Mouse (Mus musculus) ES-Bruce4 (cell line): ENCODE results near the gene Rsrp1. TPM values are rescaled to one million over a fixed set of nuclear protein-coding genes. Genes with fewer than 3 reads are reported as not detected.
"Not testable (repeated sequence)": the region's sequence is repeated elsewhere in the genome, so short reads cannot be mapped to it uniquely, and the experiment has no call there.

Source experiments
- H3K27ac ChIP-seq: 2 replicates; pipeline ENCODE4 v1.5.1; 2012; ENCODE audit warnings: low read length, inconsistent platforms; ENCODE audit not compliant: insufficient read depth
- H3K27me3 ChIP-seq: 2 replicates; pipeline ENCODE4 v1.6.1; 2012; ENCODE audit warnings: mild to moderate bottlenecking, low read length, inconsistent platforms; ENCODE audit not compliant: control insufficient read depth, poor library complexity, insufficient read depth, severe bottlenecking
- H3K36me3 ChIP-seq: 2 replicates; pipeline ENCODE4 v1.6.1; 2012; ENCODE audit warnings: inconsistent platforms, mild to moderate bottlenecking, low read length, moderate library complexity; ENCODE audit not compliant: control insufficient read depth, poor library complexity, insufficient read depth, severe bottlenecking
- H3K4me1 ChIP-seq: one replicate; pipeline ENCODE4 v1.8.1; 2011; ENCODE audit warnings: low read length; ENCODE audit not compliant: control insufficient read depth, insufficient read depth
- H3K4me3 ChIP-seq: 2 replicates; pipeline ENCODE4 v1.5.1; 2011; ENCODE audit warnings: low read depth, mild to moderate bottlenecking, low read length
- H3K9ac ChIP-seq: 2 replicates; pipeline ENCODE4 v1.6.1; 2012; ENCODE audit warnings: low read depth, mild to moderate bottlenecking, inconsistent platforms; ENCODE audit not compliant: poor library complexity, severe bottlenecking
- H3K9me3 ChIP-seq: replicated peaks from 2 replicates; pipeline ENCODE4 v1.6.1; 2012; ENCODE audit warnings: mild to moderate bottlenecking, low read length, inconsistent platforms; ENCODE audit not compliant: control insufficient read depth, poor library complexity, insufficient read depth, severe bottlenecking
- CTCF ChIP-seq: IDR thresholded peaks from one replicate; pipeline ENCODE4 v1.8.1; 2011; ENCODE audit warnings: low read depth, low read length
- EP300 ChIP-seq: IDR thresholded peaks from 2 replicates; pipeline ENCODE4 v1.6.1; 2011; ENCODE audit warnings: low read depth, low read length; ENCODE audit not compliant: insufficient read depth
- POLR2A ChIP-seq: IDR thresholded peaks from one replicate; pipeline ENCODE4 v1.8.1; 2011; ENCODE audit warnings: low read length; ENCODE audit not compliant: insufficient read depth
- polyA plus RNA-seq: library from polyadenylated mRNA; stranded (reverse); fragments of >200 nt; gene quantifications from 2 replicates; pipeline ENCODE4 v1.2.4, GENCODE M21; 2011; ENCODE audit warnings: low read depth; ENCODE audit not compliant: missing spikeins, insufficient read depth, insufficient read length

Gene Rsrp1
- polyA plus RNA-seq, 1 experiment = 226 TPM

- Histone ChIP-seq H3K4me1 (peaks cover 2% of the 10 kb centered on the region), H3K4me3 (no peak overlapping the region), H3K27ac (no peak overlapping the region), H3K9ac (no peak overlapping the region), H3K27me3 (no peaks in the 10 kb centered on the region), H3K9me3 (no peaks in the 10 kb centered on the region), H3K36me3 (no peaks in the 10 kb centered on the region)
- TF ChIP-seq EP300 (no peak), CTCF (no peak)
Measured at GRCm38 (mm10) chr4:134884364-134884763, 39.0 kb upstream of the Rsrp1 start.

- Histone ChIP-seq H3K27ac (no peak overlapping the region), H3K36me3 (peaks cover 13% of the 10 kb centered on the region; the same call in 1 of the 2 replicates), H3K9me3 (no peaks in the 10 kb centered on the region), H3K9ac (no peak overlapping the region), H3K27me3 (no peaks in the 10 kb centered on the region), H3K4me1 (peaks cover 1% of the 10 kb centered on the region), H3K4me3 (no peak overlapping the region)
- TF ChIP-seq POLR2A (no peak), EP300 (no peak), CTCF (no peak)
Measured at GRCm38 (mm10) chr4:134892096-134892495, 31.3 kb upstream of the Rsrp1 start.

- no peaks in the 10 kb centered on the region for H3K27me3 ChIP-seq
- no peak for TF ChIP-seq CTCF
- TF ChIP-seq POLR2A = no peak
- no peak for TF ChIP-seq EP300
- H3K36me3 ChIP-seq = peaks cover 34% of the 10 kb centered on the region
- H3K9me3 ChIP-seq = no peaks in the 10 kb centered on the region
- no peak overlapping the region for H3K27ac ChIP-seq
- no peaks in the 10 kb centered on the region for H3K4me1 ChIP-seq
- no peak overlapping the region for H3K4me3 ChIP-seq
- H3K9ac ChIP-seq = no peak overlapping the region
Measured at GRCm38 (mm10) chr4:134897256-134897655, 26.1 kb upstream of the Rsrp1 start.

- no peak overlapping the region for H3K9ac ChIP-seq
- peaks cover 57% of the 10 kb centered on the region for H3K36me3 ChIP-seq
- H3K4me1 ChIP-seq = no peaks in the 10 kb centered on the region
- no peaks in the 10 kb centered on the region for H3K27me3 ChIP-seq
- H3K27ac ChIP-seq = no peak overlapping the region
- H3K9me3 ChIP-seq = no peaks in the 10 kb centered on the region
- no peak for TF ChIP-seq CTCF
- TF ChIP-seq POLR2A = no peak
- no peak for TF ChIP-seq EP300
- H3K4me3 ChIP-seq = no peak overlapping the region
Measured at GRCm38 (mm10) chr4:134901126-134901525, 22.3 kb upstream of the Rsrp1 start.

GRCm38 (mm10) chr4:134903046-134903445 lies 20.3 kb upstream of the Rsrp1 start:
- TF ChIP-seq POLR2A (no peak), CTCF (no peak), EP300 (no peak)
- no peak overlapping the region for H3K9ac ChIP-seq
- peaks cover 57% of the 10 kb centered on the region for H3K36me3 ChIP-seq
- H3K27me3 ChIP-seq = no peaks in the 10 kb centered on the region
- H3K4me1 ChIP-seq = no peaks in the 10 kb centered on the region
- H3K9me3 ChIP-seq = no peaks in the 10 kb centered on the region
- no peak overlapping the region for H3K4me3 ChIP-seq
- no peak overlapping the region for H3K27ac ChIP-seq

- not testable (repeated sequence) for H3K4me1 ChIP-seq, H3K27me3 ChIP-seq, H3K4me3 ChIP-seq, H3K9ac ChIP-seq, H3K9me3 ChIP-seq, H3K27ac ChIP-seq
- H3K36me3 ChIP-seq = peaks cover 27% of the 10 kb centered on the region
Measured at GRCm38 (mm10) chr4:134911406-134911805, 12.0 kb upstream of the Rsrp1 start.
